Mouse (Mus musculus): ENCODE data around the gene Olig1. TPM values are rescaled to one million over a fixed set of nuclear protein-coding genes. Genes with fewer than 3 reads are reported as not detected.
A peak's percentile ranks its signal among the peaks of the same experiment; 100 is the strongest.

Gene Olig1
- 0.28 and 0.33 TPM in 2 replicates for polyA plus RNA-seq (2015; fragmentation: Nextera tagmentation; extraction: Ambion mirVana)

- Histone ChIP-seq H3K9me3 (ENCODE audit: low read length) (no peaks in the 10 kb centered on the region), H3K36me3 (replicated peaks; ENCODE audit: insufficient read depth, low read length) (no peaks in the 10 kb centered on the region), H3K9ac (replicated peaks) (no peak within 1 kb of the TSS), H3K4me1 (ENCODE audit: insufficient read depth) (peaks cover 5% of the 10 kb centered on the region; the same call in 1 of the 2 replicates), H3K27ac (ENCODE audit: low read depth) (peak within 1 kb of the TSS; percentile 68; the same call in 1 of the 2 replicates), H3K27me3 (ENCODE audit: insufficient read depth, low read length) (peaks cover 84% of the 10 kb centered on the region), H3K4me2 (ENCODE audit: low read depth, low read length) (peak within 1 kb of the TSS; percentile 62), H3K4me3 (ENCODE audit: low read depth, low read length) (peak within 1 kb of the TSS; percentile 26)
- 2% methylated on average over 62 of the region's 64 CpGs for WGBS (ENCODE audit: insufficient replicate concordance)
- ATAC-seq, result peak; percentile 94
- DNase-seq, result peak; percentile 64
- TF ChIP-seq CTCF (IDR thresholded peaks at IDR 0.05; ENCODE audit: low read depth) (no peak), EP300 (IDR thresholded peaks at IDR 0.05; ENCODE audit: low read depth) (no peak; the same call in 1 of the 2 replicates)
These were observed at the start of gene Olig1 for GRCm38 (mm10) chr16:91269468-91270211. Gene Olig1, plus strand, starts transcription at chr16:91269772.

DNA sequence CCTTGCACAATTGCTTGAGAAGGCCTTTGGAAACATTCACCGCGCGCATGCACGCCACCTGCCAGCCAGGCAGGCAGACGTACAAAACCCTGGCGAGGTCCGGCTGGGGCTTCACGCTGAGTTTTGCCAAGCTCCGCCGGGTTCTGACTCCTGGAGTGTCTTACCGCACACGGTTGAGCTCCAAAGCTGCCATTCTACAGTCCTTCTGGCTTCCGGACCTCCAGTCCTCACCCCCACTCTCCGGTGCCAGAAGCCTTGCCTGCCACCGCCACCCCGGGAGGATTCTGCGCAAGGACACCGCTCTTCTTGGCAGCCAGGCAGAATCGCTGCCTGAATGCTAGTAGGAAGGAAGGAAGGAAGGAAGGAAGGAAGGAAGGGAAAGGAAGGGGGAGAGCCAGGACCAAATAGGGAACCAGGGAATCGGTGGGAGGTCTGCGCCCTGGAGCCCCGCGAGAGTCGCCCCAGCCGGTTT is 47.4 kb upstream of the Olig1 start:
- no peak for TF ChIP-seq CTCF (IDR thresholded peaks at IDR 0.05; ENCODE audit: low read depth)
- TF ChIP-seq EP300 (IDR thresholded peaks at IDR 0.05; ENCODE audit: low read depth), result no peak
- Histone ChIP-seq H3K9ac (replicated peaks) (no peak overlapping the region), H3K9me3 (ENCODE audit: low read length) (peaks cover 4% of the 10 kb centered on the region; the same call in 1 of the 2 replicates), H3K4me2 (ENCODE audit: low read depth, low read length) (no peak overlapping the region), H3K27me3 (ENCODE audit: insufficient read depth, low read length) (peaks cover 92% of the 10 kb centered on the region), H3K36me3 (replicated peaks; ENCODE audit: insufficient read depth, low read length) (no peaks in the 10 kb centered on the region), H3K4me1 (ENCODE audit: insufficient read depth) (peaks cover 4% of the 10 kb centered on the region; the same call in 1 of the 2 replicates), H3K27ac (ENCODE audit: low read depth) (no peak overlapping the region), H3K4me3 (ENCODE audit: low read depth, low read length) (peak overlapping the region; percentile 6; the same call in 1 of the 2 replicates)
- ATAC-seq (no peak), DNase-seq (no peak)
- whole genome bisulfite sequencing (ENCODE audit: insufficient replicate concordance), result 2% methylated on average over 25 of the region's 25 CpGs

- Histone ChIP-seq H3K4me3 (ENCODE audit: low read depth, low read length) (peak overlapping the region; percentile 6; the same call in 1 of the 2 replicates), H3K4me1 (ENCODE audit: insufficient read depth) (peaks cover 4% of the 10 kb centered on the region; the same call in 1 of the 2 replicates), H3K9me3 (ENCODE audit: low read length) (peaks cover 4% of the 10 kb centered on the region; the same call in 1 of the 2 replicates), H3K27me3 (ENCODE audit: insufficient read depth, low read length) (peaks cover 98% of the 10 kb centered on the region), H3K27ac (ENCODE audit: low read depth) (no peak overlapping the region), H3K4me2 (ENCODE audit: low read depth, low read length) (0 out of 2 replicates have a peak overlapping the region, but pooled peaks have one; percentile 20), H3K9ac (replicated peaks) (no peak overlapping the region), H3K36me3 (replicated peaks; ENCODE audit: insufficient read depth, low read length) (no peaks in the 10 kb centered on the region)
- 1% methylated on average over 27 of the region's 27 CpGs for WGBS (ENCODE audit: insufficient replicate concordance)
- TF ChIP-seq CTCF (IDR thresholded peaks at IDR 0.05; ENCODE audit: low read depth) (no peak), EP300 (IDR thresholded peaks at IDR 0.05; ENCODE audit: low read depth) (no peak)
- ATAC-seq (no peak), DNase-seq (no peak)
These were observed 46.8 kb upstream of the Olig1 start for GRCm38 (mm10) chr16:91222643-91223271.

GRCm38 (mm10) chr16:91223327-91224067 is 46.1 kb upstream of the Olig1 start:
- Histone ChIP-seq H3K27ac (ENCODE audit: low read depth) (no peak overlapping the region), H3K4me1 (ENCODE audit: insufficient read depth) (peaks cover 4% of the 10 kb centered on the region; the same call in 1 of the 2 replicates), H3K4me2 (ENCODE audit: low read depth, low read length) (0 out of 2 replicates have a peak overlapping the region, but pooled peaks have one; percentile 20), H3K9me3 (ENCODE audit: low read length) (no peaks in the 10 kb centered on the region), H3K27me3 (ENCODE audit: insufficient read depth, low read length) (peaks cover 100% of the 10 kb centered on the region), H3K36me3 (replicated peaks; ENCODE audit: insufficient read depth, low read length) (no peaks in the 10 kb centered on the region), H3K4me3 (ENCODE audit: low read depth, low read length) (no peak overlapping the region), H3K9ac (replicated peaks) (no peak overlapping the region)
- ATAC-seq, result no peak
- whole genome bisulfite sequencing (ENCODE audit: insufficient replicate concordance), result 4% methylated on average over 35 of the region's 35 CpGs
- DNase-seq, result no peak
- TF ChIP-seq EP300 (IDR thresholded peaks at IDR 0.05; ENCODE audit: low read depth) (no peak), CTCF (IDR thresholded peaks at IDR 0.05; ENCODE audit: low read depth) (no peak)

DNA sequence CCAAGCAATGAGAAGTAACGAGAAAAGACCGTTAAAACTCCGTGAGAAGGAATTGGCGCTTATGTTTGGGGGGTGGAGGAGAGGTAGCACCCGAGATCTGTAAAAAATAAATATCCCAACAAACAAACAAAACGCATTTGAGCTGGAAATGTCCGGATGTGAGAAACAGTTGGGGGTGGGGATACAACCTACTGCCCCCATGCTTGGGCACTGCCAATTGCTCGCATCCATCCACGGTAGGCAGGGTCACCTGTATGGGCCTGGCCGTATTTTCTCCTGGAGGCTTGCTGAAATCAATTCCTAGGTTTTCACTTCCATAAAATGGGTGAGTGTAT is 45.5 kb upstream of the Olig1 start:
- Histone ChIP-seq H3K27ac (ENCODE audit: low read depth) (no peak overlapping the region), H3K4me3 (ENCODE audit: low read depth, low read length) (no peak overlapping the region), H3K36me3 (replicated peaks; ENCODE audit: insufficient read depth, low read length) (no peaks in the 10 kb centered on the region), H3K9ac (replicated peaks) (no peak overlapping the region), H3K4me2 (ENCODE audit: low read depth, low read length) (no peak overlapping the region), H3K4me1 (ENCODE audit: insufficient read depth) (peaks cover 4% of the 10 kb centered on the region; the same call in 1 of the 2 replicates), H3K9me3 (ENCODE audit: low read length) (no peaks in the 10 kb centered on the region), H3K27me3 (ENCODE audit: insufficient read depth, low read length) (peaks cover 100% of the 10 kb centered on the region)
- TF ChIP-seq CTCF (IDR thresholded peaks at IDR 0.05; ENCODE audit: low read depth), result no peak
- no peak for TF ChIP-seq EP300 (IDR thresholded peaks at IDR 0.05; ENCODE audit: low read depth)
- WGBS (ENCODE audit: insufficient replicate concordance), result 4% methylated on average over 10 of the region's 10 CpGs
- ATAC-seq, result no peak
- no peak for DNase-seq

All from liver, postnatal 0 days (tissue).